Mouse (Mus musculus) intestine, embryonic 15.5 days (tissue): Measurements from ENCODE around the gene Iqgap1. TPM values are rescaled to one million over a fixed set of nuclear protein-coding genes. Genes with fewer than 3 reads are reported as not detected.

Experiments used
- polyA plus RNA-seq: library from polyadenylated mRNA; unstranded; fragments of >200 nt; fragmentation: Nextera tagmentation; extraction: Ambion mirVana; gene quantifications from 2 replicates; pipeline ENCODE4 v1.2.1, GENCODE M21; 2015

The Iqgap1 gene
- polyA plus RNA-seq, 1 experiment from 2014 or later: 76.2 TPM

Other genes starting within 250 kb of the Iqgap1 start
- gene Crtc3, start 137.1 kb downstream of the Iqgap1 start, polyA plus RNA-seq: 15.5 and 15.8 TPM in 2 replicates
- gene Zscan2, start 34.9 kb upstream of the Iqgap1 start, polyA plus RNA-seq: 1.1 and 1.6 TPM in 2 replicates
- 32.8 and 35.7 TPM in 2 replicates for gene Wdr73, start 75.3 kb upstream of the Iqgap1 start, polyA plus RNA-seq
- gene Nmb, start 79.1 kb upstream of the Iqgap1 start, polyA plus RNA-seq: 4.5 and 4.6 TPM in 2 replicates
- 246 and 254 TPM in 2 replicates for gene Sec11a, start 121.8 kb upstream of the Iqgap1 start, polyA plus RNA-seq
- gene Zfp592, start 167.7 kb upstream of the Iqgap1 start, polyA plus RNA-seq: 9.8 and 10.7 TPM in 2 replicates
- gene Alpk3, start 231.6 kb upstream of the Iqgap1 start, polyA plus RNA-seq: 4.0 and 5.2 TPM in 2 replicates